Mouse (Mus musculus) megakaryocyte, embryonic 14.5 days (primary cell): ENCODE results near the gene S100a2.

Source experiments
- FLI1 ChIP-seq: IDR thresholded peaks from 2 replicates; pipeline ENCODE4 v1.6.1; 2012; ENCODE audit warnings: low read length, inconsistent platforms, mixed read lengths
- GATA1 ChIP-seq: IDR thresholded peaks from 3 replicates; pipeline ENCODE4 v1.6.1; 2012; ENCODE audit warnings: mixed read lengths, low read length, inconsistent platforms, borderline replicate concordance

DNA sequence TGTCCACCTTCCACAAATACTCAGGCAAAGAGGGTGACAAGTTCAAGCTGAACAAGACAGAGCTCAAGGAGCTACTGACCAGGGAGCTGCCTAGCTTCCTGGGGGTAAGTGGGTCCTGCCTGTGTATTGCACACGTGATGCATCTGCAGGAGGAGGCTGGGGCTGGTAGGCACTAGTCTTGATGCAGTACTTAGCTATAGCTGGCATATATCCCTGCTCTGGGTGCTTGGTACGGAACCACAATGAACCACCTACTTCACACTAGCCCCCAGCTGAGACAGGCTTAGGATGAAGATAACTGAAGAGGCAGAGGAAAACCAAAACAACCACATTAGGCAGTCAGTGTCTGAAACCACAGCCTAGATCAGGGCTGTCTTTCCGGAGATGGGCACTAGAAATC lies 15.0 kb downstream of the S100a2 start:
- no peak for TF ChIP-seq GATA1
- TF ChIP-seq FLI1 = no peak
